9 mouse cellular contexts compared by ENCODE assay signal in the genomic region with DNA sequence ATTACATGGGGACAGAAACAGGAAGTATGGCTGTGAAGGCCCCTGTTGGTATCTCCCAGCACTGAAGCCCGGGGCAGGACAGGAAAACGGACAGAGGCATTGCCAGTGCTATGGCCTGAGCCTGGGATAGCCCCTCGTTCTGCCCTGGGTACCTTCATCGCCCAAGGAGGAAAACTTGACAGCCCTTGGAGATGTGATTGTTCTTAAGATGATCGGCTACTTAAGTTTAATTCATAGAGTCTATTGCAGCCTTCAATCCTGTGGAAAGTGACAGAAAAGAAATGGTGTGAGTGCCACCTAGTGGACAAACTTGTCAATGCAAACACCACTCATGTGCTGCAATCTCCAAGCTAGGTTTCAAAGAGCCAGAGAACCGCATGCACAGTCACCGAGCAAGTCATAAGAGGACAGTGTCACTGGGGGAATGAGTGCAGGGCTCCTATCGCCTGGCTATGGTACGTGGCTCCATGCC.
DNase-seq lines count a peak whose midpoint lies in the region; ATAC-seq lines count a peak whose summit lies in the region.
"Had no signal": no experiment of that assay in that cellular context is flagged by ENCODE, and none has a peak within 500 bp of the region (broad histone marks: within the 10 kb centered on the region; RNA-seq: fewer than 3 reads in every experiment).

No protein-coding gene starts in this region.

- H3K9ac ChIP-seq in kidney, embryonic 16.5 days (replicated peaks; ENCODE audit: low read length) = no peak overlapping the region

- no peaks in the 10 kb centered on the region for H3K9me3 ChIP-seq in heart, embryonic 10.5 days
- no peaks in the 10 kb centered on the region for H3K9me3 ChIP-seq in kidney, embryonic 16.5 days (ENCODE audit: low read length)

- H3K27ac ChIP-seq in heart, embryonic 10.5 days = no peak overlapping the region
- no peak overlapping the region for H3K27ac ChIP-seq in kidney, embryonic 16.5 days (ENCODE audit: low read length)

- H3K27me3 ChIP-seq in heart, embryonic 10.5 days (ENCODE audit: insufficient read depth, poor library complexity, severe bottlenecking) = 0 out of 2 replicates have a peak, but pooled peaks cover 5% of the 10 kb centered on the region
- no peaks in the 10 kb centered on the region for H3K27me3 ChIP-seq in kidney, embryonic 16.5 days (ENCODE audit: insufficient read depth, low read length)
- H3K27me3 ChIP-seq in splenic B cell, adult 2 months (ENCODE audit: control insufficient read depth, insufficient read depth, low read length, poor library complexity, severe bottlenecking) = no peaks in the 10 kb centered on the region

- 28% methylated on average over 9 of the region's 9 CpGs for WGBS in heart, embryonic 10.5 days
- 25% methylated on average over 9 of the region's 9 CpGs for WGBS in kidney, embryonic 16.5 days

- no peak overlapping the region for H3K4me2 ChIP-seq in kidney, embryonic 16.5 days (replicated peaks; ENCODE audit: low read depth, low read length)

- H3K4me1 ChIP-seq in heart, embryonic 10.5 days = peaks cover 15% of the 10 kb centered on the region
- no peaks in the 10 kb centered on the region for H3K4me1 ChIP-seq in kidney, embryonic 16.5 days (ENCODE audit: insufficient read depth, low read length)

- DNase-seq in CD4-positive helper T cell, adult 2 months (ENCODE audit: low read depth, low spot score) = peak; percentile 58
- peak; percentile 80 for DNase-seq in adrenal gland, postnatal 14 days
- DNase-seq in embryo, embryonic 9.5 days (ENCODE audit: extremely low spot score) = peak; percentile 76
- peak; percentile 87 for DNase-seq in heart, embryonic 10.5 days (ENCODE audit: low spot score)
- peak; percentile 63 for DNase-seq in liver
- peak; percentile 72 for DNase-seq in naive thymus-derived CD4-positive, alpha-beta T cell, adult 2 months (ENCODE audit: low read depth)
- peak; percentile 91 for DNase-seq in splenic B cell, adult 2 months (ENCODE audit: low read depth, low spot score)

- no peaks in the 10 kb centered on the region for H3K36me3 ChIP-seq in heart, embryonic 10.5 days
- no peaks in the 10 kb centered on the region for H3K36me3 ChIP-seq in kidney, embryonic 16.5 days (ENCODE audit: insufficient read depth, low read length)
- no peaks in the 10 kb centered on the region for H3K36me3 ChIP-seq in splenic B cell, adult 2 months (ENCODE audit: control insufficient read depth, insufficient read depth, low read length, poor library complexity, severe bottlenecking)

- H3K4me3 ChIP-seq in heart, embryonic 10.5 days = no peak overlapping the region
- H3K4me3 ChIP-seq in kidney, embryonic 16.5 days (ENCODE audit: low read length) = no peak overlapping the region
- H3K4me3 ChIP-seq: erythroblast, embryonic 14.5 days had no signal

- ATAC-seq in kidney, embryonic 16.5 days (ENCODE audit: low FRiP score, low TSS enrichment) = peak; percentile 51; the same call in 1 of the 2 replicates
